Mouse (Mus musculus): Measurements from ENCODE around the gene Utp4. TPM values are rescaled to one million over a fixed set of nuclear protein-coding genes. Genes with fewer than 3 reads are reported as not detected.

The Utp4 gene
- total RNA-seq (2023; ENCODE audit: inconsistent age), result 40.5 to 44.4 TPM (median 41.5 TPM) in 4 replicates

DNA sequence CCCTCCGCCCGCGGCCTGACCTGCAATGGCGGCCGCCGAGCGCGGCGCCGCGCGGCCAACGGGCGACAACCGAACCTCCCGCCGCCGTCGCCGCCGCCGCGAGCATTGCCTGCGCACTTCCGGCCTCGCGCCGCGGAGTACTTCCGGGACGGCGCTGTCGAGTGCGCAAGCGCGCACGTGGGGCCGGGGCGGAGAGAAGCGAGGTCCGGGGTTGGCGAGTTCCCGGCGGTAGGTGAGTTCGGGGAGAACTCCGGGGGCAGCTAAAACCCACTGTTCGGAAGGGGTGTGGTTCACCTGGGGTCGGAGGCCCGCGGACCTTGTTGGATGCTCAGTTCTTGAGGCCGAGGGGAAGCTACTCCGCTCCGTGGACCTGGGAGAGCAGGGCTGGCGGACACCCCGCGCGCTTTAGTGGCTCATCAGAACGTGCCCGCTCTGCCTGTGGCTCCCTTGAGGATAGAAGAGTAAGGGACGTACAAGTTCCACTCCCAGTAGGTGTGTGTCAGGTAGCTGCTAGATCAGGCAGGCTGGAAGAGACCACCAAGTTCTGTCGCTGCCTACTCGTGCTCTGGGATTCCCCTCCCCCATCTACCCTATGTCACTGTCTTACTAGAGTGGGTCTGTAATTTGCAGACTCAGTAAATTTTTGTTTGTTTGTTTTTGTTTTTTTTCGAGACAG lies at the start of gene Utp4:
TSS of gene Utp4 (plus strand) at position 156 of the 676 bp plus-strand sequence.

DNA sequence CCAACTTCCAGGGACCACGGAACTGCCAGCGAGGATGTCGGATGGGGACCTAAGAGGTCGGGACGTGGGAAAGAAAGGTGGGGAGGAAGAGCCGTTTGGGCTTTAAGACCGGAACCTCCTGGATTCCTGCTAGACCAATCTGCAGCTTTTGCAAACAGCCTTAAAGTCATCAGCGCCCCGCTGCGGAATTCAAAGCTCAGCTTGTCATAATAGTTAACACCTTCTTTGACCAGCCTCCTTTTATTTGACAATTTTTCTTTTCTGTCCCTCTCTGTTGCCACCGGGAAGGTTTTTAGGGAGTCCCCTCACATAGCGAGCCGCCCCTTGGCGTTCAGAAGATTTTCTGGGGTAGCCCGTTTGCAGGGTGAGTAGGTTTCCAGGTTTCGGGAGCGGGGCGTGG lies 23.4 kb upstream of the Utp4 start, which contains the start of gene Has3:
TSS of gene Has3 (plus strand) at position 192 of the 400 bp plus-strand sequence.

DNA sequence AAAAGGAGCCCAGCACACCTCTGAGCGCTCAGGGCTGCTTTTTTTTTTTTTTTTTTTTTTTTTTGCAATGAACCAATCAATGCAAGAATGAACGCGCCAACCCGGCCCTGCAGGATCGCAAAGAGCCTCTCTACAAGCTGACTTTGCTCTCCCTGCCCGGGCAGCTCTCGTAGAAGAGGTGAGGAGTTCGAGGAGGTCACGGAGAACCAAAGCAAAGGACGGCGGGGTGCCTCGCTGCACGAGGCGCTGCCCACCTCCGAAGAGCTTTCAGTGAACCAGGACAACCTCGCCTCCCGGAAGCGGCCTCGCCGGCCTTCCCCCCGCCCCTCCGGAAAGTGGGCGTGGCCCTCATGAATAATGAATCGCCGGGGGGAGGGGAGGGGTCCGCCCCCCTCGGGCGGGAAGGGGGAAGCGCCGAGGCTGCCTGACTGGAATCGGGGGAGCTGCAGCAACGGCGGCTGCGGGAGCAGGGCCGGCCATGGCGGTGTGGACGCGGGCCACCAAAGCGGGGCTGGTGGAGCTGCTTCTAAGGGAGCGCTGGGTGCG lies 42.0 kb downstream of the Utp4 start, which contains the start of gene Sntb2:
TSS of gene Sntb2 (plus strand) at position 427 of the 546 bp plus-strand sequence.

Other genes starting within 250 kb of the Utp4 start
- 16.4 to 16.9 TPM (median 16.4 TPM) in 4 replicates for gene Tango6, start 210.6 kb upstream of the Utp4 start, total RNA-seq (2023; ENCODE audit: inconsistent age)
- gene Has3, start 23.4 kb upstream of the Utp4 start, total RNA-seq (2023; ENCODE audit: inconsistent age), result 0.48 to 0.96 TPM (median 0.65 TPM) in 4 replicates
- gene Sntb2, start 42.1 kb downstream of the Utp4 start, total RNA-seq (2023; ENCODE audit: inconsistent age), result 3.0 to 4.5 TPM (median 3.9 TPM) in 4 replicates
- 41.3 to 48.2 TPM (median 44.4 TPM) in 4 replicates for gene Vps4a, start 137.6 kb downstream of the Utp4 start, total RNA-seq (2023; ENCODE audit: inconsistent age)
- 7.0 to 12.6 TPM (median 10.7 TPM) in 4 replicates for gene Pdf, start 155.0 kb downstream of the Utp4 start, total RNA-seq (2023; ENCODE audit: inconsistent age)
- gene Cog8, start 163.1 kb downstream of the Utp4 start, total RNA-seq (2023; ENCODE audit: inconsistent age), result 39.8 to 49.1 TPM (median 46.6 TPM) in 4 replicates
- gene Nip7, start 163.2 kb downstream of the Utp4 start, total RNA-seq (2023; ENCODE audit: inconsistent age), result 58.4 to 77.6 TPM (median 63.8 TPM) in 4 replicates
- gene Tmed6, start 172.0 kb downstream of the Utp4 start, total RNA-seq (2023; ENCODE audit: inconsistent age), result 0.86 to 1.6 TPM (median 1.2 TPM) in 3 of 4 replicates, not detected in the other
- 60.3 to 67.5 TPM (median 63.5 TPM) in 4 replicates for gene Terf2, start 202.9 kb downstream of the Utp4 start, total RNA-seq (2023; ENCODE audit: inconsistent age)

Measured in B cell, adult (primary cell).